8 mouse cellular contexts compared by ENCODE assay signal in genomic region chr3:95588604-95589086, GRCm38 (mm10). TPM values are rescaled to one million over a fixed set of nuclear protein-coding genes. Genes with fewer than 3 reads are reported as not detected.
DNase-seq lines count a peak whose midpoint lies in the region; ATAC-seq and TF ChIP-seq lines count a peak whose summit lies in the region.

Gene Golph3l (plus strand): TSS chr3:95588934.

- peak within 1 kb of the TSS; percentile 40 for H3K9ac ChIP-seq in hindbrain, postnatal 0 days (replicated peaks; ENCODE audit: low read length)

- peak within 1 kb of the TSS; percentile 64 for H3K4me2 ChIP-seq in hindbrain, postnatal 0 days (ENCODE audit: low read depth, low read length)

- peak; percentile 98 for DNase-seq in ZHBTc4 (ENCODE audit: low read depth, low spot score)
- peak; percentile 94 for DNase-seq in gastrocnemius, adult 2 months
- DNase-seq in hindbrain, postnatal 0 days (ENCODE audit: low spot score): peak; percentile 97
- DNase-seq in left cerebral cortex, adult 2 months (ENCODE audit: extremely low spot score in 1 of 2, low spot score in 2 of 2): peak; percentile 93 to 94
- DNase-seq in right cerebral cortex, adult 2 months (ENCODE audit: low spot score in 2 of 2): peak; percentile 98
- peak; percentile 94 for DNase-seq in urinary bladder, postnatal 14 days (ENCODE audit: low spot score)

- peak within 1 kb of the TSS; percentile 90 for H3K4me3 ChIP-seq in gastrocnemius, adult 2 months
- H3K4me3 ChIP-seq in hindbrain, postnatal 0 days (ENCODE audit: low read length): peak within 1 kb of the TSS; percentile 67
- H3K4me3 ChIP-seq in left cerebral cortex, adult 2 months: peak within 1 kb of the TSS; percentile 94

- no peaks in the 10 kb centered on the region for H3K36me3 ChIP-seq in hindbrain, postnatal 0 days (ENCODE audit: insufficient read depth, low read length)

- no peaks in the 10 kb centered on the region for H3K9me3 ChIP-seq in hindbrain, postnatal 0 days (ENCODE audit: low read length)

- under 1% methylated on average over 12 of the region's 12 CpGs for WGBS in hindbrain, postnatal 0 days

- H3K4me1 ChIP-seq in hindbrain, postnatal 0 days (ENCODE audit: insufficient read depth, low read length): no peaks in the 10 kb centered on the region

- peak; percentile 100 for ATAC-seq in common myeloid progenitor, adult 5-6 weeks (replicated peaks; ENCODE audit: low read depth, poor library complexity, severe bottlenecking)
- ATAC-seq in hindbrain, postnatal 0 days: peak; percentile 100
- ATAC-seq in megakaryocyte, adult 5-6 weeks (ENCODE audit: poor library complexity, severe bottlenecking): peak; percentile 100

- no peak for TF ChIP-seq CTCF in gastrocnemius, adult 2 months (IDR thresholded peaks at IDR 0.05)
- peak; percentile 23; the same call in 1 of the 2 replicates for TF ChIP-seq CTCF in hindbrain, postnatal 0 days (IDR thresholded peaks at IDR 0.05; ENCODE audit: low read depth)
- TF ChIP-seq CTCF in left cerebral cortex, adult 2 months (IDR thresholded peaks at IDR 0.05): no peak; the same call in 1 of the 2 replicates

- H3K27ac ChIP-seq in gastrocnemius, adult 2 months: peak within 1 kb of the TSS; percentile 90
- H3K27ac ChIP-seq in hindbrain, postnatal 0 days: peak within 1 kb of the TSS; percentile 57
- H3K27ac ChIP-seq in left cerebral cortex, adult 2 months: peak within 1 kb of the TSS; percentile 62; the same call in 1 of the 2 replicates

- no peaks in the 10 kb centered on the region for H3K27me3 ChIP-seq in hindbrain, postnatal 0 days (ENCODE audit: insufficient read depth, low read length)

- intact Hi-C loops in gastrocnemius, adult 2 months (cut with DNase I): no loop called here
- intact Hi-C loops in left cerebral cortex, adult 2 months (cut with DNase I): loop anchor here (1.0 kb wide), 1 partner anchor 71 kb away; no protein-coding TSS in a partner anchor

RNA-seq across cellular contexts. Expression of gene Golph3l, which starts in this region (rescaled TPM):
- total RNA-seq in common myeloid progenitor, adult 5-6 weeks (2017): 65.9 and 72.7 TPM in 2 replicates
- 10 to 100 TPM; 10.8 to 13.5 TPM for total RNA-seq in gastrocnemius, adult 2 months (2021)
- 17.3 and 18.4 TPM in 2 replicates for total RNA-seq in hindbrain, postnatal 0 days (2014; rRNA removed)
- polyA plus RNA-seq in hindbrain, postnatal 0 days (2015; fragmentation: Nextera tagmentation; extraction: Ambion mirVana): 19.3 and 20.1 TPM in 2 replicates
- total RNA-seq in left cerebral cortex, adult 2 months (2021): 10 to 100 TPM; 17.2 to 19.9 TPM
- total RNA-seq in megakaryocyte, adult 5-6 weeks (2015): 53.2 and 56.8 TPM in 2 replicates
- 55.5 and 56.5 TPM in 2 replicates for total RNA-seq in megakaryocyte, adult 5-6 weeks (2017)

Comparison
In these comparisons a context has a peak if more than half of its experiments do, and no peak if none do; other contexts are left out.
1. Peak in every context shown above with its lines: DNase-seq, ATAC-seq, H3K4me3 ChIP-seq and H3K27ac ChIP-seq.